Mouse (Mus musculus) stomach, embryonic 14.5 days (tissue): Measurements from ENCODE around the gene Thsd4. TPM values are rescaled to one million over a fixed set of nuclear protein-coding genes. Genes with fewer than 3 reads are reported as not detected.
"Not testable (repeated sequence)": the region's sequence is repeated elsewhere in the genome, so short reads cannot be mapped to it uniquely, and the experiment has no call there.

ENCODE experiments used
- ATAC-seq: fragments of 200-750 bp; cut with Nextera tagmentation; 2 replicates; pipeline ENCODE4 v1.8.0; 2017; ENCODE audit warnings: low read depth, moderate TSS enrichment; ENCODE audit not compliant: insufficient number of reproducible peaks, insufficient read depth, low FRiP score
- H3K27ac ChIP-seq: fragments of 300-500 bp; sonication (generic); 2 replicates; pipeline ENCODE4 v1.5.1; 2014; ENCODE audit warnings: mild to moderate bottlenecking, low read length, moderate library complexity, mixed read lengths
- H3K27me3 ChIP-seq: fragments of 300-500 bp; sonication (generic); 2 replicates; pipeline ENCODE4 v1.6.1; 2014; ENCODE audit warnings: low read length, control low read depth, mixed read lengths; ENCODE audit not compliant: control insufficient read depth, insufficient read depth
- H3K36me3 ChIP-seq: fragments of 300-500 bp; sonication (generic); 2 replicates; pipeline ENCODE4 v1.6.1; 2014; ENCODE audit warnings: mild to moderate bottlenecking, control low read depth, low read length, moderate library complexity, mixed read lengths; ENCODE audit not compliant: control insufficient read depth, insufficient read depth
- H3K4me1 ChIP-seq: fragments of 300-500 bp; sonication (generic); 2 replicates; pipeline ENCODE4 v1.6.1; 2014; ENCODE audit warnings: low read length, control low read depth, mixed read lengths; ENCODE audit not compliant: control insufficient read depth, insufficient read depth
- H3K4me2 ChIP-seq: fragments of 300-500 bp; sonication (generic); replicated peaks from 2 replicates; pipeline ENCODE4 v1.6.1; 2014; ENCODE audit warnings: low read depth, low read length, control low read depth
- H3K4me3 ChIP-seq: fragments of 300-500 bp; sonication (generic); 2 replicates; pipeline ENCODE4 v1.5.1; 2014; ENCODE audit warnings: low read depth, low read length, control low read depth
- H3K9ac ChIP-seq: fragments of 300-500 bp; sonication (generic); replicated peaks from 2 replicates; pipeline ENCODE4 v1.6.1; 2014; ENCODE audit warnings: low read depth, mild to moderate bottlenecking, control low read depth, low read length, moderate library complexity, mixed read lengths
- H3K9me3 ChIP-seq: fragments of 300-500 bp; sonication (generic); 2 replicates; pipeline ENCODE4 v1.6.1; 2016; ENCODE audit warnings: low read depth, low read length, control low read depth; ENCODE audit not compliant: control insufficient read depth
- WGBS: fragments of 180-500 bp; shearing (Covaris S2); extraction: QIAGEN DNeasy Blood & Tissue Kit; methylation state at CpG from one replicate; pipeline ENCODE4 v1.1.7; 2014; 5-methylcytosine and 5-hydroxymethylcytosine counted together
- polyA plus RNA-seq: library from polyadenylated mRNA; unstranded; fragments of >200 nt; fragmentation: Nextera tagmentation; extraction: Ambion mirVana; gene quantifications from 2 replicates; pipeline ENCODE4 v1.2.1, GENCODE M21; 2014

The Thsd4 gene
- polyA plus RNA-seq, 1 experiment from 2014 or later: 27.2 TPM

GRCm38 (mm10) chr9:60279556-60279955 is 242.3 kb downstream of the Thsd4 start:
- 67% methylated on average over 6 of the region's 6 CpGs for WGBS
- H3K4me3 ChIP-seq: no peak overlapping the region
- H3K36me3 ChIP-seq: no peaks in the 10 kb centered on the region
- H3K9me3 ChIP-seq: no peaks in the 10 kb centered on the region
- H3K9ac ChIP-seq: no peak overlapping the region
- no peak overlapping the region for H3K4me2 ChIP-seq
- no peaks in the 10 kb centered on the region for H3K27me3 ChIP-seq
- no peak overlapping the region for H3K27ac ChIP-seq
- peak; percentile 54; the same call in 1 of the 2 replicates for ATAC-seq
- H3K4me1 ChIP-seq: peaks cover 22% of the 10 kb centered on the region

DNA sequence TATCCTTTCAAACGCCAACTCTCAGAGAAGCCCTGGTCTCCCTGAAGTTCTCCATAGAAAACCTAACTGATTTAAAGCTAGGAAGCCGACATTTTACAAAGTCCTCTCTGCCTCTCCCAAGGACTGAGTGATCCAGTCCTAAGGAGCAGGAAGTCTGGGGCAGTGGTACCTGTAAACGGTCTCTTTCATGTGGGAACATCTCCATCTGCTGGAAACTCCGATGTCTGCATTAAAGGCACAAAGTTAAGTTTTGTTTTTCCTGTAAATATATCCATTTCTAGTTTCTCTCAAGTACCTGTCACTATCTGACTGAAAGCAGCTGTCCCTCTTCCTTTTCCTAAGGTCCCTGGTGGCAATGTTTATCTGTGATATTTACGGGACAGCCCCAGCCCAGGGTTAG is 245.5 kb downstream of the Thsd4 start:
- WGBS: 13% methylated on average over 5 of the region's 5 CpGs
- no peak overlapping the region for H3K27ac ChIP-seq
- no peak overlapping the region for H3K4me2 ChIP-seq
- no peak for ATAC-seq
- H3K4me1 ChIP-seq: peaks cover 17% of the 10 kb centered on the region; the same call in 1 of the 2 replicates
- no peak overlapping the region for H3K4me3 ChIP-seq
- H3K27me3 ChIP-seq: no peaks in the 10 kb centered on the region
- no peaks in the 10 kb centered on the region for H3K36me3 ChIP-seq
- no peaks in the 10 kb centered on the region for H3K9me3 ChIP-seq
- no peak overlapping the region for H3K9ac ChIP-seq

DNA sequence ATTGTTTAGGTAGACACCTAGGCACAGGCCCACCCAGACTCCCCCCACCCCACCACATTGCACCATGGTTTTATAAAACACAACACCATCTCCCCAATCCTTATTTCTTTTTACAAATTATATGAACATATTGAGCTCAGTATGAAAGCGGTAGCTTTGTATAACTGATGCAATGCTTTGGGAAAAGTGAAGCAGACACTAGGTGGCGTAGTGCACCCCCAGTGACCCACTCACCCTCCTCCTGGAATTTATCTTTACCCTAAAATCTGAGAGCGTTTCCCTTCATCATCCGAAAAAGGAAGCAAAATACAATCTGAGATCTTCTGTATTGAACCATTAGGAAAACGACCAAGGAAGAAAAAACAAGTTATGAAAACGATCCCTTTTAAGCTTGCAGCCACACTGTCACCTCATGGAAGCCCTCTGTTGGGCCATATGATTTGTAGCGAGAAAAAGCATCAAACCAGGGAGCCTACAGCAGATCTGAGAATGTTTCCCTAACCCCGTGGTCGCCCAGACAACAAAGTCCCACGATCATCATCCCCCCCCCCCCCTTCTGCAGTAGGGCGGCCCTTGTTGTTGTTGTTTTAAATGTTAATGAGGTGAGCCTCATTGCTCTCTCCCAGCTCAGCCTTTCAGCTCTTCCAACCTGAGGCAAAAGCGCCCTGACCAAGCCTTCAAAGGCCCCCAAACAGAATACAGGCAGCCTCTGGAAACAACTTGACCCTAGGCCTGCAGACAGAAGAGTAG is 246.3 kb downstream of the Thsd4 start:
- Histone ChIP-seq H3K4me2 (no peak overlapping the region), H3K4me3 (no peak overlapping the region), H3K36me3 (no peaks in the 10 kb centered on the region), H3K27ac (no peak overlapping the region), H3K9me3 (no peaks in the 10 kb centered on the region), H3K27me3 (no peaks in the 10 kb centered on the region), H3K4me1 (0 out of 2 replicates have a peak, but pooled peaks cover 12% of the 10 kb centered on the region), H3K9ac (no peak overlapping the region)
- no peak for ATAC-seq
- WGBS: 34% methylated on average over 12 of the region's 12 CpGs

DNA sequence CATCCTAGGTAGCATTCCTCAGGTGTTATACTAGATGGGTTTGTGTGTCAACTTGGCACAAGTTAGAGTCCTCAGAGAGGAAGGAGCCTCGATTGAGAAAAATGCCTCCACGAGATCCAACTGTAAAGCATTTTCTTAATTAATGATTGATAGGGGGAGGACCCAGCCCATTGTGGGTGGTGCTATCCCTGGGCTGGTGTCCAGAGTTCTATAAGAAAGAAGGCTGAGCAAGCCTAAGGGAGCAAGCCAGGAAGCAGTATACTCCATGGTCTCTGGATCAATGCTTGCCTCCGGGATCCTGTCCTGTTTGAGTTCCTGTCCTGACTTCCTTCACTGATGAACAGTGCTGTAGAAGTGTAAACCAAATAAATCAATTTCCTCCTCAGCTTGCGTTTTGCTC is 247.3 kb downstream of the Thsd4 start:
- Histone ChIP-seq H3K27me3 (no peaks in the 10 kb centered on the region), H3K4me2 (no peak overlapping the region), H3K4me1 (0 out of 2 replicates have a peak, but pooled peaks cover 3% of the 10 kb centered on the region), H3K9me3 (no peaks in the 10 kb centered on the region), H3K4me3 (no peak overlapping the region), H3K36me3 (no peaks in the 10 kb centered on the region), H3K9ac (no peak overlapping the region), H3K27ac (no peak overlapping the region)
- ATAC-seq: no peak
- 58% methylated on average over 4 of the region's 4 CpGs for WGBS

DNA sequence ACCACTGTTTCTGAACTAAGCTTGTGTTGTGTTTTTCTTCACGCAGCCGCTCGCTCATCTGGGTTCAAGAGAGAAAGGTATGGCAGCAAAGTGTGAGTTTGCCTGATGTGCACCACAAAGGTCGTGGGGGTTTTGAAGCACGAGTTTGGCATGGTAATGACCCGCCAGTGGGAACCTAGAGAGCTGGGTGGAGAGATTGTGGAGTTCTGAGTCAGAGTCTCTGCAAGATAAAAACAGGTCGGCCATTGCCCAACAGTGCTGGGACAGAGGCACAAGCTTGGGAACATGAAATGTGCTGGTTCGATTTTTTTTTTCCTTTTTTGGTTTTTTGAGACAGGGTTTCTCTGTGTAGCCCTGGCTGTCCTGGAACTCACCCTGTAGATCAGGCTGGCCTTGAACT is 249.5 kb downstream of the Thsd4 start:
- H3K4me1 ChIP-seq, H3K9me3 ChIP-seq, H3K27ac ChIP-seq, H3K36me3 ChIP-seq, H3K9ac ChIP-seq, H3K4me2 ChIP-seq, H3K4me3 ChIP-seq, ATAC-seq, H3K27me3 ChIP-seq: not testable (repeated sequence)
- WGBS: 86% methylated on average over 8 of the region's 8 CpGs

DNA sequence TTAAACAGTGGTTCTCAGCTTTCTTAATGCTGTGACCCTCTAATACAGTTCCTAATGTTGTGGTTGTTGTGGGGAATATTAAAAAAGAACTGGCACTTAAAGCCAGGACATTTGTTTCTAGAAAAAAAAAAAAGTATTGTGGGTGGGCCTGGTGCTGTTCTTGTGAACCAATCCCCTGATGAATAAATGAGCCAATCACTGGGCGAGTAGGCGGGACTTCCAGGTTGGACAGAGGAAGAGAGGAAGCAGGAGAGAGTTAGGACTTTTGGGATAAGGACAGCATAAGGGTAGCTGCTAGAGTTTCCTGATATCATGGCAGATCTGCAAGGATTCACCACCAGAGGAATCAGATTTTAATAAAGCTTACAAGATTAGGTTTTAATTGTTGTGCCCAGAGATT is 249.9 kb downstream of the Thsd4 start:
- H3K27ac ChIP-seq: no peak overlapping the region
- H3K9me3 ChIP-seq: no peaks in the 10 kb centered on the region
- H3K36me3 ChIP-seq: no peaks in the 10 kb centered on the region
- H3K9ac ChIP-seq: no peak overlapping the region
- no peak overlapping the region for H3K4me3 ChIP-seq
- 0 out of 2 replicates have a peak, but pooled peaks cover 3% of the 10 kb centered on the region for H3K4me1 ChIP-seq
- WGBS: 88% methylated on average over 2 of the region's 2 CpGs
- no peak overlapping the region for H3K4me2 ChIP-seq
- H3K27me3 ChIP-seq: no peaks in the 10 kb centered on the region
- no peak for ATAC-seq

DNA sequence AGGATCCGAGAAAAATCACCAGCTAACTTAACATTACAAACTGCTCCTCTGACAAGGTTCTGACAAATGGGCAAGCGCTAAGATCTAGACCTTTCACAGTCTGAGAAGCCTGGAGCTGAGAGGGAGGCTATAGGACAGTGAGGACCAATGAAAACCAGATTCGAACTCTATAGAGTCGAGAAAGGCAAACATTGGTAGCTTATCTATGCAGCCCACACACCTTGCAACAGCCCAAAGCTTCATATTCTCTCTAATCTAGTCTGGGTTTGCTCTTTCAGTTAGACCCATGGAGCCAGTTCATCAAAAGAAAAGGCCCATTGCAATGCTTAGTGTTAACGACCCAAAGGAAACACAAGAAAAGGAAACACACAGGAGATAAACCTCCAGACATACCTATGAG is 252.0 kb downstream of the Thsd4 start:
- ATAC-seq: no peak
- Histone ChIP-seq H3K36me3 (no peaks in the 10 kb centered on the region), H3K4me3 (no peak overlapping the region), H3K27me3 (no peaks in the 10 kb centered on the region), H3K4me2 (no peak overlapping the region), H3K27ac (no peak overlapping the region), H3K4me1 (no peaks in the 10 kb centered on the region), H3K9me3 (no peaks in the 10 kb centered on the region), H3K9ac (no peak overlapping the region)
- WGBS: 59% methylated on average over 5 of the region's 5 CpGs

GRCm38 (mm10) chr9:60267273-60267626 is 254.6 kb downstream of the Thsd4 start:
- Histone ChIP-seq H3K9ac (no peak overlapping the region), H3K27me3 (no peaks in the 10 kb centered on the region), H3K9me3 (no peaks in the 10 kb centered on the region), H3K4me1 (no peaks in the 10 kb centered on the region; the same call in 1 of the 2 replicates), H3K4me2 (no peak overlapping the region), H3K36me3 (no peaks in the 10 kb centered on the region), H3K27ac (no peak overlapping the region), H3K4me3 (no peak overlapping the region)
- 76% methylated on average over 5 of the region's 5 CpGs for WGBS
- no peak for ATAC-seq
